Mouse (Mus musculus) hindbrain, embryonic 12.5 days (tissue): Measurements from ENCODE around the gene Gm10974. TPM values are rescaled to one million over a fixed set of nuclear protein-coding genes. Genes with fewer than 3 reads are reported as not detected.
A peak's percentile ranks its signal among the peaks of the same experiment; 100 is the strongest.

Experiments
- ATAC-seq: fragments of 200-750 bp; cut with Nextera tagmentation; 2 replicates; pipeline ENCODE4 v1.8.0; 2017; ENCODE audit warnings: moderate TSS enrichment; ENCODE audit not compliant: low FRiP score
- H3K27ac ChIP-seq: fragments of 300-500 bp; sonication (generic); 2 replicates; pipeline ENCODE4 v1.5.1; 2016; ENCODE audit warnings: mild to moderate bottlenecking
- H3K27me3 ChIP-seq: fragments of 300-500 bp; sonication (generic); 2 replicates; pipeline ENCODE4 v1.6.1; 2016; ENCODE audit warnings: mild to moderate bottlenecking
- H3K36me3 ChIP-seq: fragments of 300-500 bp; sonication (generic); 2 replicates; pipeline ENCODE4 v1.6.1; 2016; ENCODE audit warnings: mild to moderate bottlenecking
- H3K4me1 ChIP-seq: fragments of 300-500 bp; sonication (generic); 2 replicates; pipeline ENCODE4 v1.6.1; 2016
- H3K4me2 ChIP-seq: fragments of 300-500 bp; sonication (generic); replicated peaks from 2 replicates; pipeline ENCODE4 v1.6.1; 2016; ENCODE audit warnings: mild to moderate bottlenecking
- H3K4me3 ChIP-seq: fragments of 300-500 bp; sonication (generic); 2 replicates; pipeline ENCODE4 v1.5.1; 2016; ENCODE audit warnings: mild to moderate bottlenecking
- H3K9ac ChIP-seq: fragments of 300-500 bp; sonication (generic); 2 replicates; pipeline ENCODE4 v1.6.1; 2016; ENCODE audit warnings: mild to moderate bottlenecking, moderate library complexity
- H3K9me3 ChIP-seq: fragments of 300-500 bp; sonication (generic); replicated peaks from 2 replicates; pipeline ENCODE4 v1.6.1; 2016; ENCODE audit warnings: mild to moderate bottlenecking
- WGBS: fragments of 180-500 bp; shearing (Covaris S2); methylation state at CpG from one replicate; pipeline ENCODE4 v1.1.7; 2016; 5-methylcytosine and 5-hydroxymethylcytosine counted together
- polyA plus RNA-seq: library from polyadenylated mRNA; unstranded; fragments of >200 nt; fragmentation: Nextera tagmentation; extraction: Ambion mirVana; gene quantifications from 2 replicates; pipeline ENCODE4 v1.2.1, GENCODE M21; 2016

Gm10974 gene
- polyA plus RNA-seq, 1 experiment from 2014 or later: not detected

DNA sequence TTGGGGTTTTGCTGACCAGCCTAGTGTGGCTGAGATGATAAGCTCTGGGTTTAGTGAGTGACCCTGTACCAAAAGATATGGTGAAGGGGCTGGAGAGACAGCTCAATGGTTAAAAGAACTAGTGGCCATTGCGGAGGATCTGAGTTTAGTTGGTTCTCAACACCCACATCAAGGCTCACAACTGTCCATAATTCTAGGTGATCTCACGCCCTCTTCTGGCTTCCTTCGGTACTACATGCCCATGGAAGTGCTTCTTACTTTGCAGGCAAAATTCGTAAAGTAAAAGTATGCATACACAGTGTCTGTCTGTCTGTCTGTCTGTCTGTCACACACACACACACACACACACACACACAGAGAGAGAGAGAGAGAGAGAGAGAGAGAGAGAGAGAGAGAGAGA lies 23.4 kb upstream of the Gm10974 start:
- H3K4me3 ChIP-seq: no peak overlapping the region
- no peak for ATAC-seq
- H3K9me3 ChIP-seq: no peaks in the 10 kb centered on the region
- H3K9ac ChIP-seq: no peak overlapping the region
- 38% methylated on average over 4 of the region's 4 CpGs for WGBS
- H3K27ac ChIP-seq: no peak overlapping the region
- H3K4me2 ChIP-seq: no peak overlapping the region
- no peaks in the 10 kb centered on the region for H3K36me3 ChIP-seq
- H3K4me1 ChIP-seq: peaks cover 9% of the 10 kb centered on the region
- no peaks in the 10 kb centered on the region for H3K27me3 ChIP-seq

DNA sequence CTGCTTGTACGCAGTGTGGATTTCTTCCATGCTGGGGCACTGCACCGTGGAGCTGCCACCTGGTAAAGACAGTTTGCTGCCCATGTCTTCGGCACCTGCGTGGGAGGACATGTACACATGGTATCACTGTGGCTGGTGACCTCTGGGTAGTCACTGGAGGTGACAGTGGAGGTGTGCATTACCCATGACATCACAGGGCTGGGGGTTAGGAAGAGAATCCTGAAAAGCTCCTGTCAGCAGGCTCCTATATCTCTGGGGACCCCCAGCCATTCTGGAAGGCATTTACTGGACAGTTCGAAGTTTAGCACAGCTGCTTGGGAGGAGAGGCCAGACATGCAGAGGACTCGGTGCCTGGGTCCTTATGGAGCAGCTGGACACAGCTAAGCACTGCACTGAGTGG lies 22.9 kb upstream of the Gm10974 start:
- H3K36me3 ChIP-seq: no peaks in the 10 kb centered on the region
- H3K4me2 ChIP-seq: no peak overlapping the region
- peaks cover 14% of the 10 kb centered on the region for H3K4me1 ChIP-seq
- no peaks in the 10 kb centered on the region for H3K27me3 ChIP-seq
- no peak overlapping the region for H3K4me3 ChIP-seq
- no peak overlapping the region for H3K27ac ChIP-seq
- ATAC-seq: no peak
- H3K9ac ChIP-seq: no peak overlapping the region
- WGBS: 76% methylated on average over 6 of the region's 6 CpGs
- H3K9me3 ChIP-seq: no peaks in the 10 kb centered on the region

GRCm38 (mm10) chr7:66343307-66343706 lies 22.4 kb upstream of the Gm10974 start:
- H3K4me1 ChIP-seq: peaks cover 14% of the 10 kb centered on the region
- no peak overlapping the region for H3K27ac ChIP-seq
- no peak for ATAC-seq
- H3K36me3 ChIP-seq: no peaks in the 10 kb centered on the region
- no peak overlapping the region for H3K9ac ChIP-seq
- no peak overlapping the region for H3K4me3 ChIP-seq
- H3K4me2 ChIP-seq: no peak overlapping the region
- no peaks in the 10 kb centered on the region for H3K27me3 ChIP-seq
- 88% methylated on average over 5 of the region's 5 CpGs for WGBS
- no peaks in the 10 kb centered on the region for H3K9me3 ChIP-seq

- H3K4me1 ChIP-seq: peaks cover 10% of the 10 kb centered on the region
- H3K9me3 ChIP-seq: no peaks in the 10 kb centered on the region
- H3K9ac ChIP-seq: no peak overlapping the region
- ATAC-seq: peak; percentile 94
- H3K27ac ChIP-seq: peak overlapping the region; percentile 67; the same call in 1 of the 2 replicates
- no peaks in the 10 kb centered on the region for H3K36me3 ChIP-seq
- no peak overlapping the region for H3K4me3 ChIP-seq
- WGBS: 46% methylated on average over 9 of the region's 9 CpGs
- no peaks in the 10 kb centered on the region for H3K27me3 ChIP-seq
- no peak overlapping the region; the same call in 1 of the 2 replicates for H3K4me2 ChIP-seq
Observed at GRCm38 (mm10) chr7:66346959-66347663, 18.6 kb upstream of the Gm10974 start.

DNA sequence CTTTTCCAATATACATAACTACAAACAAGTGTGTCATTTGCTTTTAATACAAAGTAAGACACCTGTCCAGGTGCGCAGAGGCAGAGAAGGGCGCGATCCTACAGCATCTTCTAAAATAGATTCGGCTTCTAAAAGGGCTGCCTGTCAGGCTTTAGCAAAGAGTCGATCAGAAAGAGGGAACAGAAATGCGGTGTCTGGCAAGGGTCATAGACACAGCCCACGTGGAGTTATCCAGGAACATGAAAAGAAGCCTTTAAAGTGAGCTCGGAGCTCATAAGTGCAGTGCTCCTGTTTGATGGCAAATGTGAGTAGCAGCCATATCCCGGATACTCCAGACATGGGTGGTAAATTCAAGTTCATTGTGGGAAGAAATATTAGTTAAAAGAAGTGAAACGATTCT lies 17.1 kb upstream of the Gm10974 start:
- Histone ChIP-seq H3K9me3 (no peaks in the 10 kb centered on the region), H3K27me3 (no peaks in the 10 kb centered on the region), H3K4me1 (peaks cover 10% of the 10 kb centered on the region), H3K4me2 (no peak overlapping the region), H3K27ac (no peak overlapping the region), H3K9ac (no peak overlapping the region), H3K4me3 (no peak overlapping the region), H3K36me3 (no peaks in the 10 kb centered on the region)
- 92% methylated on average over 10 of the region's 10 CpGs for WGBS
- ATAC-seq: no peak

DNA sequence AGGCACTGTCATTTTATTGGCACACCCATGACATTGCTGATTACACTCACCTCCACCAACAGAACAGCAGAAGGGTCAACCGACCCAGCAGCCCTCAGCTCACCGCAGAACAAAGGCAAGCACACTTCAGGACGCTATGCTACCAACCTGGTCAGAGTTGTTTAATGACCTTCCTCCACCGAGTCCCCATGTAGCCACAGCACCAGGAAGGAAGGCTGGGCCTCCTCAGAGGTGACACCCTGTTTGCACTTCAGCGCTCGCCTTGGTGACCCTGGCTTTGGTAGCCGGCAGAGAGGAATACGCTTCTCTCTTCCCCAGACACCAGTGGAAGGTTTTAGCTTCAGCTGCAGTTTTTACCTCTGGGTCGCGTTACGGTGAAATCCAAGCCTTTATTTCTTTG lies 16.0 kb upstream of the Gm10974 start:
- Histone ChIP-seq H3K4me1 (peaks cover 8% of the 10 kb centered on the region), H3K9ac (no peak overlapping the region), H3K4me3 (no peak overlapping the region), H3K36me3 (no peaks in the 10 kb centered on the region), H3K4me2 (no peak overlapping the region), H3K9me3 (no peaks in the 10 kb centered on the region), H3K27ac (no peak overlapping the region), H3K27me3 (no peaks in the 10 kb centered on the region)
- ATAC-seq: no peak
- WGBS: 70% methylated on average over 11 of the region's 11 CpGs

DNA sequence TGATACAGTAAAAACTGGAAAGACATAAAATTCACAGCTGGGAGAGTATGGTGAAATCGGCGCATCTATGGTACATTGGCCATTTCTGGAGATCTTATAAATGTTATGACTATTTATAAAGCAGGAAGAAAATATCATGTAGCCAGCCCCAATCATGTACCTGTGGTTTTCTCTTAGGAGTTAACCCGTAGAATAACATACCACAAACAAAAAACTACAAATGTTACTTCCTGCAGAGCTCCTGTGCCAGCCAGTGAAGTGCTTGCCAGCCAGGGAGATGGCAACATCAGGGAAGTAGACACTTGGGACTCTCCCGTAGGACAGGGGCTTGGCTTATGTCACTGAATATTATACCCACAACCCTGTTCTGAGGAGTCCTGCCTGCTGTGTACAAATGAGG lies 14.6 kb upstream of the Gm10974 start:
- H3K27me3 ChIP-seq: no peaks in the 10 kb centered on the region
- H3K9ac ChIP-seq: no peak overlapping the region
- no peak overlapping the region for H3K27ac ChIP-seq
- WGBS: 89% methylated on average over 4 of the region's 4 CpGs
- peaks cover 8% of the 10 kb centered on the region for H3K4me1 ChIP-seq
- no peak overlapping the region for H3K4me3 ChIP-seq
- ATAC-seq: no peak
- H3K36me3 ChIP-seq: no peaks in the 10 kb centered on the region
- H3K9me3 ChIP-seq: no peaks in the 10 kb centered on the region
- no peak overlapping the region for H3K4me2 ChIP-seq

- no peak for ATAC-seq
- Histone ChIP-seq H3K4me1 (no peaks in the 10 kb centered on the region), H3K27me3 (no peaks in the 10 kb centered on the region), H3K9ac (no peak overlapping the region), H3K4me2 (no peak overlapping the region), H3K36me3 (no peaks in the 10 kb centered on the region), H3K9me3 (no peaks in the 10 kb centered on the region), H3K4me3 (no peak overlapping the region), H3K27ac (no peak overlapping the region)
- 59% methylated on average over 3 of the region's 3 CpGs for WGBS
Observed at GRCm38 (mm10) chr7:66354911-66355310, 10.8 kb upstream of the Gm10974 start.

- Histone ChIP-seq H3K9me3 (0 out of 2 replicates have a peak, but pooled peaks cover 5% of the 10 kb centered on the region), H3K36me3 (no peaks in the 10 kb centered on the region), H3K4me3 (no peak overlapping the region), H3K9ac (no peak overlapping the region), H3K4me1 (no peaks in the 10 kb centered on the region), H3K27ac (no peak overlapping the region), H3K4me2 (no peak overlapping the region), H3K27me3 (no peaks in the 10 kb centered on the region)
- no peak for ATAC-seq
- WGBS: 93% methylated on average over 8 of the region's 8 CpGs
Observed at GRCm38 (mm10) chr7:66355791-66356522, 9.7 kb upstream of the Gm10974 start.

DNA sequence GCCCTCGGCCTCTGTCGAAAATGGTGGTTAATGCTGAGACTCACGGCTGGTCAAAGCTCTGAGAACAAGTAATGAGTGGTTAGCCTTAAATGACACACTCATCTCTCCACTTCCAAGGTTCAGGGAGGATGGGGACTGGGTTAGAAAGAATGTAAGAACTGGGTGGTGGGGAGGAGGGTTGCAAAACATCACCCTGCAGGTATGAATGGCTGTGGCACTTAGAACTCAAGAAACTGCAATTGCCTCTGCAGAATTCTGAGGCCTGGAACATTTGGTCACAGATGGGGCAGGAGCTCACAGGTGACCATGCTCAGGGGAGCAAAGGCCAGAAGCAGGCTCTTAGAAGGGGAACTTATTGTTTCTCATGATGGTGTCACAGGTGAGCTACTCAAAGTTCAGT lies 7.2 kb upstream of the Gm10974 start:
- 92% methylated on average over 3 of the region's 3 CpGs for WGBS
- no peaks in the 10 kb centered on the region for H3K36me3 ChIP-seq
- no peak overlapping the region for H3K9ac ChIP-seq
- H3K4me3 ChIP-seq: no peak overlapping the region
- no peak overlapping the region for H3K4me2 ChIP-seq
- ATAC-seq: no peak
- H3K4me1 ChIP-seq: no peaks in the 10 kb centered on the region
- H3K9me3 ChIP-seq: 0 out of 2 replicates have a peak, but pooled peaks cover 5% of the 10 kb centered on the region
- no peak overlapping the region for H3K27ac ChIP-seq
- H3K27me3 ChIP-seq: no peaks in the 10 kb centered on the region

- Histone ChIP-seq H3K27me3 (no peaks in the 10 kb centered on the region), H3K9ac (no peak overlapping the region), H3K4me3 (no peak overlapping the region), H3K4me2 (no peak overlapping the region), H3K36me3 (no peaks in the 10 kb centered on the region), H3K27ac (no peak overlapping the region), H3K9me3 (0 out of 2 replicates have a peak, but pooled peaks cover 5% of the 10 kb centered on the region), H3K4me1 (no peaks in the 10 kb centered on the region)
- no peak for ATAC-seq
- WGBS: 88% methylated on average over 4 of the region's 4 CpGs
Observed at GRCm38 (mm10) chr7:66359044-66359443, 6.7 kb upstream of the Gm10974 start.

DNA sequence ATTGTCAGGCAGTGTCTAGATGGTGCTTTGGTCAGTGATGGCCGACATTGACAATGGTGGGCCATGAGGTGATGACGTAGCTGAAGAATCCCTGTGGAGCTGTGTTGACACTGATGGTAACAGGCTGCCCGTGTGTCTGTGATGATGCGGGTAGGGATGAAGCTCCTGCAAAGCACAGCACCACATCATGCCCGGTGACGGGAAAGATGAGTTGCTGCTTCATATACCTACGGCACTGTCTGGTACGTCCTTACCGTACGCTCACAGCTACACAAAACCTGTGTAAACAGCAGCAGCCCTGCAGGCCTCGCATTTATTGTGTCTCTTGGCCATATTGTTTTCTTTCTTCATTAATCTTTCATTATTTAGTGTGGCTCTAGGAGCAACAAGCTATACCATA lies 1.2 kb upstream of the Gm10974 start:
- Histone ChIP-seq H3K9ac (no peak overlapping the region), H3K27ac (no peak overlapping the region), H3K4me1 (no peaks in the 10 kb centered on the region), H3K4me2 (no peak overlapping the region), H3K27me3 (no peaks in the 10 kb centered on the region), H3K9me3 (0 out of 2 replicates have a peak, but pooled peaks cover 5% of the 10 kb centered on the region), H3K4me3 (no peak overlapping the region), H3K36me3 (no peaks in the 10 kb centered on the region)
- 89% methylated on average over 11 of the region's 11 CpGs for WGBS
- no peak for ATAC-seq

DNA sequence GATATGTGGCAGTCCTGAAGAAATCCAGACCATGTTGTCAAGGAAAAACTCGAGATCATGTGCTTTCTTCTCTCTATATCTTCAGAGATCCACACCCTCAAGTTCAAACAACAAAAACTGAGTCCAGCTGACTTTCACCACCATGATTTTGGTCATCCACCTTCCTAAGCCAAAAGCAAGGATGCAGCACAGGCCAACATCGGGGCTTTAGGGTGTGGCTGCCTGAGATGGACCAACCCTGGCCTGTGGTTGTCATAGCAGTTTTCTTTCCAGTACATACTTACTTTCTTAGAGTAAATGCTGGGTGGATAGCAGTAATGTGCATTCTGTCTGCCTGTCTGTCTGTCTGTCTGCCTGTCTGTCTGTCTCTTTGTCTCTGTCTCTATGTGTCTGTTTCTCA lies 294 bp upstream of the Gm10974 start:
- H3K9me3 ChIP-seq: 0 out of 2 replicates have a peak, but pooled peaks cover 1% of the 10 kb centered on the region
- H3K27me3 ChIP-seq: no peaks in the 10 kb centered on the region
- H3K4me2 ChIP-seq: no peak overlapping the region
- H3K4me1 ChIP-seq: no peaks in the 10 kb centered on the region
- no peak overlapping the region for H3K9ac ChIP-seq
- ATAC-seq: no peak
- WGBS: 77% methylated on average over 2 of the region's 2 CpGs
- no peak overlapping the region for H3K27ac ChIP-seq
- H3K4me3 ChIP-seq: no peak overlapping the region
- no peaks in the 10 kb centered on the region for H3K36me3 ChIP-seq
